Mouse (Mus musculus) liver, adult 2 months (tissue): ENCODE results near the gene Cdh26. TPM values are rescaled to one million over a fixed set of nuclear protein-coding genes. Genes with fewer than 3 reads are reported as not detected.

ENCODE experiments used
- DNase-seq: peaks from one replicate; pipeline ENCODE4 v3.0.0-alpha.2; 2011; ENCODE audit warnings: low read depth, low spot score; ENCODE audit errors: extremely low read depth
- H3K27ac ChIP-seq: fragments of 200-500 bp; replicated peaks from 2 replicates; pipeline ENCODE4 v1.5.1; 2012; ENCODE audit warnings: low read depth, mild to moderate bottlenecking, control low read depth, inconsistent platforms, low read length; ENCODE audit not compliant: insufficient read depth
- H3K27me3 ChIP-seq: fragments of 200-500 bp; 2 replicates; pipeline ENCODE4 v1.6.1; 2012; ENCODE audit warnings: mild to moderate bottlenecking, moderate library complexity, low read length, inconsistent platforms; ENCODE audit not compliant: control insufficient read depth, insufficient read depth
- H3K36me3 ChIP-seq: fragments of 200-500 bp; 2 replicates; pipeline ENCODE4 v1.6.1; 2012; ENCODE audit warnings: low read length, inconsistent platforms; ENCODE audit not compliant: control insufficient read depth, insufficient read depth
- H3K4me1 ChIP-seq: fragments of 200-500 bp; 2 replicates; pipeline ENCODE4 v1.6.1; 2011; ENCODE audit warnings: low read length; ENCODE audit not compliant: control insufficient read depth, insufficient read depth
- H3K4me3 ChIP-seq: fragments of 200-500 bp; 2 replicates; pipeline ENCODE4 v1.5.1; 2011; ENCODE audit warnings: low read depth, mild to moderate bottlenecking, control low read depth, low read length, moderate library complexity; ENCODE audit not compliant: insufficient read depth
- H3K79me2 ChIP-seq: fragments of 200-500 bp; 2 replicates; pipeline ENCODE4 v1.6.1; 2012; ENCODE audit warnings: inconsistent platforms, mild to moderate bottlenecking, low read length, moderate library complexity; ENCODE audit not compliant: control insufficient read depth, insufficient read depth
- H3K9ac ChIP-seq: fragments of 200-500 bp; 2 replicates; pipeline ENCODE4 v1.6.1; 2012; ENCODE audit warnings: low read depth, mild to moderate bottlenecking, control low read depth, inconsistent platforms, low read length
- CTCF ChIP-seq: fragments of 200-500 bp; IDR thresholded peaks from 2 replicates; pipeline ENCODE4 v1.5.1; 2011; ENCODE audit warnings: low read depth, low read length, control low read depth
- POLR2A ChIP-seq: fragments of 200-500 bp; IDR thresholded peaks from 2 replicates; pipeline ENCODE4 v1.6.1; 2011; ENCODE audit warnings: low read length, control low read depth; ENCODE audit not compliant: insufficient read depth; ENCODE audit errors: extremely low read depth
- WGBS: fragments of 180-500 bp; shearing (Covaris S2); methylation state at CpG from one replicate; pipeline ENCODE4 v1.1.7; 2018; 5-methylcytosine and 5-hydroxymethylcytosine counted together
- polyA plus RNA-seq: library from polyadenylated mRNA; depleted of rRNA; stranded (reverse); fragments of >200 nt; gene quantifications from 2 replicates; pipeline ENCODE4 v1.2.3, GENCODE M21; 2012; rRNA removed
- total RNA-seq: library from RNA; depleted of rRNA; stranded (reverse); fragments of >200 nt; gene quantifications from 2 replicates; pipeline ENCODE4 v1.2.3, GENCODE M21; 2014; rRNA removed

Gene Cdh26
- total and polyA plus RNA-seq, 2 experiments, result not detected

GRCm38 (mm10) chr2:178526776-178527175 is 96.4 kb downstream of the Cdh26 start:
- Histone ChIP-seq H3K79me2 (no peaks in the 10 kb centered on the region), H3K4me1 (no peaks in the 10 kb centered on the region), H3K9ac (no peak overlapping the region), H3K27ac (no peak overlapping the region), H3K36me3 (no peaks in the 10 kb centered on the region), H3K4me3 (no peak overlapping the region), H3K27me3 (no peaks in the 10 kb centered on the region)
- TF ChIP-seq POLR2A (no peak), CTCF (no peak)
- no peak for DNase-seq
- 81% methylated on average over 6 of the region's 6 CpGs for WGBS

- Histone ChIP-seq H3K27me3 (no peaks in the 10 kb centered on the region), H3K4me3 (no peak overlapping the region), H3K9ac (no peak overlapping the region), H3K27ac (no peak overlapping the region), H3K79me2 (no peaks in the 10 kb centered on the region), H3K36me3 (no peaks in the 10 kb centered on the region), H3K4me1 (no peaks in the 10 kb centered on the region)
- no peak for DNase-seq
- TF ChIP-seq POLR2A (no peak), CTCF (no peak)
- WGBS, result 70% methylated on average over 5 of the region's 5 CpGs
Measured at GRCm38 (mm10) chr2:178531226-178531625, 100.9 kb downstream of the Cdh26 start.

- no peaks in the 10 kb centered on the region for H3K36me3 ChIP-seq
- no peaks in the 10 kb centered on the region for H3K27me3 ChIP-seq
- TF ChIP-seq POLR2A (no peak), CTCF (no peak)
- H3K79me2 ChIP-seq, result no peaks in the 10 kb centered on the region
- no peak overlapping the region for H3K9ac ChIP-seq
- DNase-seq, result no peak
- 82% methylated on average over 4 of the region's 4 CpGs for WGBS
- H3K27ac ChIP-seq, result no peak overlapping the region
- H3K4me3 ChIP-seq, result no peak overlapping the region
- no peaks in the 10 kb centered on the region for H3K4me1 ChIP-seq
Measured at GRCm38 (mm10) chr2:178536574-178536973, 106.2 kb downstream of the Cdh26 start.

Other genes starting within 250 kb of the Cdh26 start
- gene Sycp2, start 22.8 kb upstream of the Cdh26 start, total RNA-seq, result not detected in 2 replicates
- not detected in 2 replicates for gene Sycp2, start 22.8 kb upstream of the Cdh26 start, polyA plus RNA-seq
- gene Ppp1r3d, start 16.1 kb upstream of the Cdh26 start, total RNA-seq, result 0.18 and 0.20 TPM in 2 replicates
- gene Ppp1r3d, start 16.1 kb upstream of the Cdh26 start, polyA plus RNA-seq, result 0.16 and 0.21 TPM in 2 replicates
- gene Fam217b, start 16.0 kb upstream of the Cdh26 start, total RNA-seq, result 0.18 and 0.47 TPM in 2 replicates
- gene Fam217b, start 16.0 kb upstream of the Cdh26 start, polyA plus RNA-seq, result 0.15 and 0.16 TPM in 2 replicates